Mouse (Mus musculus): ENCODE data around the gene Trappc11. TPM values are rescaled to one million over a fixed set of nuclear protein-coding genes. Genes with fewer than 3 reads are reported as not detected.

Gene Trappc11
- polyA plus RNA-seq, 1 experiment from 2014 or later: 46.1 TPM

GRCm38 (mm10) chr8:47542746-47543145 is 9.5 kb upstream of the Trappc11 start:
- H3K4me3 ChIP-seq: no peak overlapping the region
- WGBS: 95% methylated on average over 16 of the region's 16 CpGs
- H3K4me2 ChIP-seq (replicated peaks): no peak overlapping the region
- no peak overlapping the region for H3K9ac ChIP-seq (replicated peaks)
- H3K27me3 ChIP-seq: no peaks in the 10 kb centered on the region
- ATAC-seq (ENCODE audit: low FRiP score, low read depth): no peak
- H3K9me3 ChIP-seq: no peaks in the 10 kb centered on the region
- no peak overlapping the region for H3K27ac ChIP-seq (replicated peaks)
- H3K4me1 ChIP-seq: no peaks in the 10 kb centered on the region
- peaks cover 78% of the 10 kb centered on the region for H3K36me3 ChIP-seq

GRCm38 (mm10) chr8:47538323-47538722 is 5.1 kb upstream of the Trappc11 start:
- Histone ChIP-seq H3K27ac (replicated peaks) (no peak overlapping the region), H3K27me3 (no peaks in the 10 kb centered on the region), H3K9me3 (no peaks in the 10 kb centered on the region), H3K4me2 (replicated peaks) (no peak overlapping the region), H3K4me1 (peaks cover 9% of the 10 kb centered on the region), H3K36me3 (peaks cover 37% of the 10 kb centered on the region), H3K4me3 (no peak overlapping the region), H3K9ac (replicated peaks) (no peak overlapping the region)
- no peak for ATAC-seq (ENCODE audit: low FRiP score, low read depth)
- WGBS: 57% methylated on average over 4 of the region's 4 CpGs

GRCm38 (mm10) chr8:47528094-47528493 is 5.2 kb downstream of the Trappc11 start:
- peaks cover 40% of the 10 kb centered on the region for H3K36me3 ChIP-seq
- no peaks in the 10 kb centered on the region for H3K27me3 ChIP-seq
- 96% methylated on average over 1 of the region's 1 CpGs for WGBS
- H3K27ac ChIP-seq (replicated peaks): no peak overlapping the region
- H3K9ac ChIP-seq (replicated peaks): no peak overlapping the region
- ATAC-seq (ENCODE audit: low FRiP score, low read depth): no peak
- H3K9me3 ChIP-seq: no peaks in the 10 kb centered on the region
- H3K4me3 ChIP-seq: no peak overlapping the region
- H3K4me2 ChIP-seq (replicated peaks): no peak overlapping the region
- H3K4me1 ChIP-seq: peaks cover 13% of the 10 kb centered on the region

- H3K4me3 ChIP-seq: no peak overlapping the region
- H3K4me2 ChIP-seq (replicated peaks): no peak overlapping the region
- no peak for ATAC-seq (ENCODE audit: low FRiP score, low read depth)
- H3K27me3 ChIP-seq: no peaks in the 10 kb centered on the region
- H3K27ac ChIP-seq (replicated peaks): no peak overlapping the region
- WGBS: 95% methylated on average over 15 of the region's 15 CpGs
- H3K9ac ChIP-seq (replicated peaks): no peak overlapping the region
- no peaks in the 10 kb centered on the region for H3K4me1 ChIP-seq
- peaks cover 79% of the 10 kb centered on the region for H3K36me3 ChIP-seq
- H3K9me3 ChIP-seq: no peaks in the 10 kb centered on the region
Measured at GRCm38 (mm10) chr8:47513601-47514000, 19.7 kb downstream of the Trappc11 start.

GRCm38 (mm10) chr8:47510930-47511329 is 22.3 kb downstream of the Trappc11 start:
- 93% methylated on average over 9 of the region's 9 CpGs for WGBS
- ATAC-seq (ENCODE audit: low FRiP score, low read depth): no peak

GRCm38 (mm10) chr8:47505431-47505830 is 27.8 kb downstream of the Trappc11 start:
- H3K9me3 ChIP-seq: no peaks in the 10 kb centered on the region
- H3K4me2 ChIP-seq (replicated peaks): no peak overlapping the region
- H3K4me1 ChIP-seq: no peaks in the 10 kb centered on the region
- 83% methylated on average over 12 of the region's 12 CpGs for WGBS
- no peak overlapping the region for H3K9ac ChIP-seq (replicated peaks)
- H3K4me3 ChIP-seq: no peak overlapping the region
- H3K27me3 ChIP-seq: no peaks in the 10 kb centered on the region
- peaks cover 81% of the 10 kb centered on the region for H3K36me3 ChIP-seq
- H3K27ac ChIP-seq (replicated peaks): no peak overlapping the region
- no peak for ATAC-seq (ENCODE audit: low FRiP score, low read depth)

More at GRCm38 (mm10) chr8:47510930-47511329, 22.3 kb downstream of the Trappc11 start:
- H3K4me2 ChIP-seq (replicated peaks): no peak overlapping the region
- no peaks in the 10 kb centered on the region for H3K9me3 ChIP-seq
- H3K9ac ChIP-seq (replicated peaks): no peak overlapping the region
- no peaks in the 10 kb centered on the region for H3K27me3 ChIP-seq
- H3K27ac ChIP-seq (replicated peaks): no peak overlapping the region
- peaks cover 73% of the 10 kb centered on the region for H3K36me3 ChIP-seq
- H3K4me3 ChIP-seq: no peak overlapping the region
- no peaks in the 10 kb centered on the region for H3K4me1 ChIP-seq

- Histone ChIP-seq H3K27me3 (no peaks in the 10 kb centered on the region), H3K4me1 (no peaks in the 10 kb centered on the region), H3K36me3 (peaks cover 80% of the 10 kb centered on the region), H3K9me3 (no peaks in the 10 kb centered on the region), H3K27ac (replicated peaks) (no peak overlapping the region), H3K4me3 (no peak overlapping the region), H3K9ac (replicated peaks) (no peak overlapping the region), H3K4me2 (replicated peaks) (no peak overlapping the region)
- no peak for ATAC-seq (ENCODE audit: low FRiP score, low read depth)
- 96% methylated on average over 13 of the region's 13 CpGs for WGBS
Measured at GRCm38 (mm10) chr8:47502546-47502945, 30.7 kb downstream of the Trappc11 start.

- peaks cover 80% of the 10 kb centered on the region for H3K36me3 ChIP-seq
Measured at GRCm38 (mm10) chr8:47501994-47502393, 31.3 kb downstream of the Trappc11 start.

GRCm38 (mm10) chr8:47495428-47495827 is 37.8 kb downstream of the Trappc11 start:
- H3K4me3 ChIP-seq: no peak overlapping the region
- no peaks in the 10 kb centered on the region for H3K4me1 ChIP-seq
- H3K4me2 ChIP-seq (replicated peaks): no peak overlapping the region
- peaks cover 92% of the 10 kb centered on the region for H3K36me3 ChIP-seq
- no peak overlapping the region for H3K27ac ChIP-seq (replicated peaks)
- 91% methylated on average over 6 of the region's 6 CpGs for WGBS
- H3K9me3 ChIP-seq: no peaks in the 10 kb centered on the region
- no peak for ATAC-seq (ENCODE audit: low FRiP score, low read depth)
- no peaks in the 10 kb centered on the region for H3K27me3 ChIP-seq
- no peak overlapping the region for H3K9ac ChIP-seq (replicated peaks)

More at GRCm38 (mm10) chr8:47501994-47502393, 31.3 kb downstream of the Trappc11 start:
- ATAC-seq (ENCODE audit: low FRiP score, low read depth): no peak
- Histone ChIP-seq H3K4me3 (no peak overlapping the region), H3K27me3 (no peaks in the 10 kb centered on the region), H3K9ac (replicated peaks) (no peak overlapping the region), H3K27ac (replicated peaks) (no peak overlapping the region), H3K9me3 (no peaks in the 10 kb centered on the region), H3K4me1 (no peaks in the 10 kb centered on the region), H3K4me2 (replicated peaks) (no peak overlapping the region)
- whole genome bisulfite sequencing: 92% methylated on average over 2 of the region's 2 CpGs

GRCm38 (mm10) chr8:47494602-47495153 is 38.6 kb downstream of the Trappc11 start:
- H3K4me2 ChIP-seq (replicated peaks): no peak overlapping the region
- no peak overlapping the region for H3K9ac ChIP-seq (replicated peaks)
- WGBS: 89% methylated on average over 12 of the region's 12 CpGs
- peaks cover 90% of the 10 kb centered on the region for H3K36me3 ChIP-seq
- H3K4me3 ChIP-seq: no peak overlapping the region
- H3K4me1 ChIP-seq: no peaks in the 10 kb centered on the region
- no peaks in the 10 kb centered on the region for H3K27me3 ChIP-seq
- no peak for ATAC-seq (ENCODE audit: low FRiP score, low read depth)
- H3K27ac ChIP-seq (replicated peaks): no peak overlapping the region
- H3K9me3 ChIP-seq: no peaks in the 10 kb centered on the region

- no peak overlapping the region for H3K4me3 ChIP-seq
- H3K4me1 ChIP-seq: 0 out of 2 replicates have a peak, but pooled peaks cover 4% of the 10 kb centered on the region
- no peak overlapping the region for H3K27ac ChIP-seq (replicated peaks)
- H3K9ac ChIP-seq (replicated peaks): no peak overlapping the region
- H3K36me3 ChIP-seq: peaks cover 85% of the 10 kb centered on the region
- H3K4me2 ChIP-seq (replicated peaks): no peak overlapping the region
- ATAC-seq (ENCODE audit: low FRiP score, low read depth): no peak
- WGBS: 96% methylated on average over 12 of the region's 12 CpGs
- no peaks in the 10 kb centered on the region for H3K27me3 ChIP-seq
- no peaks in the 10 kb centered on the region for H3K9me3 ChIP-seq
Measured at GRCm38 (mm10) chr8:47493106-47493505, 40.2 kb downstream of the Trappc11 start.

GRCm38 (mm10) chr8:47487231-47487630 is 46.0 kb downstream of the Trappc11 start:
- 87% methylated on average over 3 of the region's 3 CpGs for WGBS

More at GRCm38 (mm10) chr8:47487231-47487630, 46.0 kb downstream of the Trappc11 start:
- Histone ChIP-seq H3K36me3 (peaks cover 41% of the 10 kb centered on the region), H3K4me1 (peaks cover 7% of the 10 kb centered on the region), H3K9me3 (no peaks in the 10 kb centered on the region), H3K4me2 (replicated peaks) (no peak overlapping the region), H3K4me3 (no peak overlapping the region), H3K27ac (replicated peaks) (no peak overlapping the region), H3K9ac (replicated peaks) (no peak overlapping the region), H3K27me3 (no peaks in the 10 kb centered on the region)
- no peak for ATAC-seq (ENCODE audit: low FRiP score, low read depth)
